Mouse (Mus musculus): Measurements from ENCODE around the gene Gm36176.

The Gm36176 gene

GRCm38 (mm10) chr10:77882553-77882952, 36.0 kb downstream of the Gm36176 start:
- DNase-seq (ENCODE audit: low spot score), result no peak

DNA sequence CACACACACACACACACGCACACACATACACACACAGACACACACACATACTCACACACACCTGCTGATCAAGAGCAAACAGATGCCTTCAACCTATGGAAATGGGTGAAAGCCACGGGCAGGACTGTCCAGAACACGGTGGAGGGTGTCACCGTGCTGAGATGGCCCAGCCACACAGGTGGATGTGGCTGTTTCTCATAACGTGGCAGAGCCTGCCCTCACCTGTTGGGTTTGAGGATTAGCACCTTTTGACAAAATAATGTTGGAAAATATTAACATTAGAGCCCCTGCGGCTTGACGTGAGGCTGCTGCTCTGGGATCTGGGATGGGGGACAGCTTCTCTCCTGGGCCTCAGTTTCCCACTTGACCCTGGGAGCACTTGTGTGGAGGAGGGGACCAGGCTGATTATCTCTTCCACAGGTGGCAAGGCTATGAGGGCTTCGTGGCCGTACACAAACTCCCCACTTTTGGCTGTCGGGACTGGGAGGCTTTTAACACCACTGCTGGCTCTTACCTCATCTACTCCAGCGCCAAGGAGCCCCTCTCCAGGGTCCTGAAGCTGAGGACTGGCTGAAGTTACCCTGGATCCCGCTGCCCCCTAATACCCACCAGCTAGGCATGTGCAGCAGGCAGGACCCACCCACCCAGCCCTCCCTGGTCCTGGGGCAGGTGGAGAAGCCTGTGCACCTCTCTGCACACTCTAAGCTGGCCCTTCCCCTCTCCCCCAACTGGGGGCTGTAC, 39.6 kb downstream of the Gm36176 start:
- DNase-seq (ENCODE audit: low spot score), result no peak

GRCm38 (mm10) chr10:77890987-77891565, 44.5 kb downstream of the Gm36176 start:
- DNase-seq (ENCODE audit: low spot score), result no peak

GRCm38 (mm10) chr10:77895562-77895961, 49.0 kb downstream of the Gm36176 start:
- DNase-seq (ENCODE audit: low spot score), result no peak
